Mouse (Mus musculus) olfactory bulb, adult 2 months (tissue): ENCODE measurements around the gene Arid1b.

Experiments used
- CTCF ChIP-seq: fragments of 200-500 bp; IDR thresholded peaks from 2 replicates; pipeline ENCODE4 v1.5.1; 2012; ENCODE audit warnings: low read depth, mild to moderate bottlenecking, low read length, moderate library complexity; ENCODE audit not compliant: insufficient read depth
- POLR2A ChIP-seq: fragments of 200-500 bp; IDR thresholded peaks from 2 replicates; pipeline ENCODE4 v1.6.1; 2012; ENCODE audit warnings: mild to moderate bottlenecking, low read depth, low read length, moderate library complexity; ENCODE audit not compliant: insufficient read depth

GRCm38 (mm10) chr17:5057944-5058720 lies 64.0 kb downstream of the Arid1b start:
- TF ChIP-seq CTCF (no peak), POLR2A (no peak)
